Mouse (Mus musculus) lung, postnatal 0 days (tissue): ENCODE measurements at regions not wholly inside any gene's neighbourhood (a gene's known extent, or its start where the extent isn't known, plus 50 kb on each side); places are given as distances from the start of the nearest gene placed in this dataset.
A peak's percentile ranks its signal among the peaks of the same experiment; 100 is the strongest.

Source experiments
- CTCF ChIP-seq: IDR thresholded peaks from 2 replicates; pipeline ENCODE4 v1.5.1; 2016; ENCODE audit warnings: antibody characterized with exemption, mild to moderate bottlenecking
- EP300 ChIP-seq: IDR thresholded peaks from 2 replicates; pipeline ENCODE4 v1.6.1; 2016; ENCODE audit warnings: antibody characterized with exemption, mild to moderate bottlenecking, control low read depth

DNA sequence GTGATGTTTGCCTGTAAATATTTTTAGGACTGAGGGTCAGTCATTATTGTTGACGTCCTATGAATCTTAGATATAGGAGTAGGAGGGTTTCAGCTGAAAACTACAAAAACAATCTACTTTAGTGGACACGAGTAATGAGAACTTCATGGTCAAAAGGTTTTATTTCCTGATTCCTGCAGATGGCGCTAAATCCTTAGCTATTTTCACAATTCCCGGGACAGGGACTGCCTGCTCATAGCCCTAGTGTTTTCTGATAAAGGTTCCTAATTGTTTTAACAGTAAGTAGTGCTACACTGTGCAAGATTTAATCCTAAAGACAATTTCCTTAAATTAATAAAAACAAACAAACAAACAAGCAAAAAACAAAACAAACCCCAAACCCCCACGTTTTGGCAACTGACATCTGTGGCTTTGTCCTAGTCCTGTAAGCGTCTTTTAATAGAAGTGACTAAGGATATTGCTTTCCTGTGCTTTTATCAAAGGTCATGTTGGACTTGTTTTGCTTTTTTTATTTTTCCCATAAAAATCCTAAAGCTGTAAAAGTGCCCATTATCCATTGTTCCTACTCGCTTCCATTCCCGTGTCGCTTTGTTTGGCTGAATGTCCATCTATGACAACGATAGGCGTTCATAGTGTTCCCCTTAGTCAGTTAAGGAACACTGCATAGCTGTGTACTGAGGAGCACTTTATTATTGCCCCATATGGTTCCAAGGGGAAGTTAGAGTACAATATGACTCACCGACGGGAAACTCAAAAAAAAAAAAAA, 53.5 kb upstream of the Akr1e1 start:
- peak; percentile 73 for TF ChIP-seq CTCF
- TF ChIP-seq EP300, result peak; percentile 93
